Comparison of ENCODE assay signal across 8 mouse cellular contexts in the genomic region with DNA sequence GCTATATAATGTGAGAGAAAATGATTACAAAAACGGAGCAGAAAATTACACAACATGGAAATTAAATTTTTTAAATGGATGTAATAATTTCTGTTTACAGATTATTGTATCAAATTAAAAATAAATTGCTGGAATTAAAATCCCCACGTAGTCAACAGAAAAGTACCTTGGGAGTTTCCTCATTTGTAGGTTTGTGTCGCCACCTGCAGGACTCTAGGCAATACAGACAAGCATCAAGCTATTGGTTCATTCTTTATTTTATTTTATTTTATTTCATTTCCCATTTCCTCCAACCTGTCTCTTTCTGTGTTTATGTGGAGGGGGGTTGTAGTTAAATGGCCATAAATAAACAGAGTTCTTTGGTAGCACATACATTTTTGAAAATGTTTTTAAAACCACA.
DNase-seq lines count a peak whose midpoint lies in the region; ATAC-seq and TF ChIP-seq lines count a peak whose summit lies in the region.

No protein-coding gene starts in this region.

- H3K9ac ChIP-seq in heart, postnatal 0 days (replicated peaks; ENCODE audit: low read depth, low read length) = no peak overlapping the region
- no peak overlapping the region for H3K9ac ChIP-seq in heart, embryonic 11.5 days (ENCODE audit: low read depth, low read length)
- H3K9ac ChIP-seq in midbrain, embryonic 15.5 days = no peak overlapping the region
- no peak overlapping the region for H3K9ac ChIP-seq in forebrain, embryonic 16.5 days (replicated peaks; ENCODE audit: low read depth, low read length)

- H3K27me3 ChIP-seq in heart, postnatal 0 days (ENCODE audit: control insufficient read depth, insufficient read depth, low read length) = no peaks in the 10 kb centered on the region
- H3K27me3 ChIP-seq in heart, embryonic 11.5 days (ENCODE audit: control insufficient read depth, insufficient read depth, low read length) = no peaks in the 10 kb centered on the region
- H3K27me3 ChIP-seq in midbrain, embryonic 15.5 days (replicated peaks) = no peaks in the 10 kb centered on the region
- H3K27me3 ChIP-seq in forebrain, embryonic 16.5 days (replicated peaks; ENCODE audit: control insufficient read depth, insufficient read depth, low read length) = no peaks in the 10 kb centered on the region

- no peaks in the 10 kb centered on the region for H3K4me1 ChIP-seq in heart, postnatal 0 days (ENCODE audit: control insufficient read depth, insufficient read depth)
- H3K4me1 ChIP-seq in heart, embryonic 11.5 days (ENCODE audit: control insufficient read depth, insufficient read depth, low read length) = no peaks in the 10 kb centered on the region
- no peaks in the 10 kb centered on the region for H3K4me1 ChIP-seq in midbrain, embryonic 15.5 days
- peaks cover 16% of the 10 kb centered on the region for H3K4me1 ChIP-seq in forebrain, embryonic 16.5 days (replicated peaks; ENCODE audit: control insufficient read depth, insufficient read depth, low read length)

- no peak for TF ChIP-seq EP300 in heart, postnatal 0 days (IDR thresholded peaks at IDR 0.05; ENCODE audit: low read depth)

- TF ChIP-seq CTCF in heart, postnatal 0 days (IDR thresholded peaks at IDR 0.05; ENCODE audit: low read depth) = peak; percentile 60

- no peak overlapping the region for H3K4me2 ChIP-seq in heart, postnatal 0 days (ENCODE audit: low read depth, low read length)
- H3K4me2 ChIP-seq in heart, embryonic 11.5 days = no peak overlapping the region
- H3K4me2 ChIP-seq in midbrain, embryonic 15.5 days = no peak overlapping the region
- no peak overlapping the region for H3K4me2 ChIP-seq in forebrain, embryonic 16.5 days (ENCODE audit: low read length)

- no peak overlapping the region for H3K27ac ChIP-seq in heart, postnatal 0 days (ENCODE audit: low read depth)
- H3K27ac ChIP-seq in heart, embryonic 11.5 days (ENCODE audit: low read depth, low read length) = no peak overlapping the region
- no peak overlapping the region for H3K27ac ChIP-seq in midbrain, embryonic 15.5 days
- no peak overlapping the region for H3K27ac ChIP-seq in forebrain, embryonic 16.5 days (ENCODE audit: low read length)

- DNase-seq in heart, postnatal 0 days (ENCODE audit: low spot score) = peak; percentile 12
- peak; percentile 43 for DNase-seq in 416B (ENCODE audit: low read depth)
- DNase-seq in ZHBTc4 (ENCODE audit: low read depth, low spot score) = peak; percentile 38
- DNase-seq in kidney, postnatal 10 days = peak; percentile 78
- DNase-seq in mesoderm, embryonic 11.5 days (ENCODE audit: low read depth, low spot score) = peak; percentile 46

- no peaks in the 10 kb centered on the region for H3K36me3 ChIP-seq in heart, postnatal 0 days (replicated peaks; ENCODE audit: control insufficient read depth, insufficient read depth, low read length)
- H3K36me3 ChIP-seq in heart, embryonic 11.5 days (ENCODE audit: control insufficient read depth, insufficient read depth, low read length) = no peaks in the 10 kb centered on the region
- no peaks in the 10 kb centered on the region for H3K36me3 ChIP-seq in midbrain, embryonic 15.5 days (replicated peaks)
- no peaks in the 10 kb centered on the region for H3K36me3 ChIP-seq in forebrain, embryonic 16.5 days (ENCODE audit: control insufficient read depth, insufficient read depth)

- WGBS in heart, postnatal 0 days = 26% methylated on average over 3 of the region's 3 CpGs
- WGBS in heart, embryonic 11.5 days (ENCODE audit: insufficient replicate concordance) = 20% methylated on average over 3 of the region's 3 CpGs
- WGBS in midbrain, embryonic 15.5 days = 21% methylated on average over 3 of the region's 3 CpGs
- WGBS in forebrain, embryonic 16.5 days = 11% methylated on average over 3 of the region's 3 CpGs

- H3K4me3 ChIP-seq in heart, postnatal 0 days (ENCODE audit: low read depth, low read length) = no peak overlapping the region
- H3K4me3 ChIP-seq in heart, embryonic 11.5 days (ENCODE audit: low read depth, low read length) = no peak overlapping the region
- H3K4me3 ChIP-seq in midbrain, embryonic 15.5 days = no peak overlapping the region
- no peak overlapping the region for H3K4me3 ChIP-seq in forebrain, embryonic 16.5 days (replicated peaks; ENCODE audit: low read length)

- no peak for ATAC-seq in heart, postnatal 0 days (ENCODE audit: insufficient read depth, low read depth)
- no peak for ATAC-seq in heart, embryonic 11.5 days (replicated peaks; ENCODE audit: insufficient number of reproducible peaks, low FRiP score, low TSS enrichment)
- no peak for ATAC-seq in midbrain, embryonic 15.5 days (replicated peaks)
- no peak for ATAC-seq in forebrain, embryonic 16.5 days

- H3K9me3 ChIP-seq in heart, postnatal 0 days (replicated peaks; ENCODE audit: control insufficient read depth, low read length) = no peaks in the 10 kb centered on the region
- no peaks in the 10 kb centered on the region for H3K9me3 ChIP-seq in heart, embryonic 11.5 days (replicated peaks; ENCODE audit: control insufficient read depth, low read length)
- no peaks in the 10 kb centered on the region for H3K9me3 ChIP-seq in midbrain, embryonic 15.5 days
- H3K9me3 ChIP-seq in forebrain, embryonic 16.5 days (ENCODE audit: control insufficient read depth, low read length) = no peaks in the 10 kb centered on the region

Comparison
In these comparisons a context has a peak if more than half of its experiments do, and no peak if none do; other contexts are left out.
1. DNase-seq: peak in every context shown above with its lines; median percentile 78 in kidney, postnatal 10 days; 46 in mesoderm, embryonic 11.5 days; 43 in 416B; 38 in ZHBTc4; 12 in heart, postnatal 0 days.